Mouse (Mus musculus): ENCODE results near the gene Gm4131.

The Gm4131 gene

GRCm38 (mm10) chr14:62541751-62542150 is 25.0 kb downstream of the Gm4131 start:
- no peak for TF ChIP-seq POU5F1 (IDR thresholded peaks at IDR 0.05; ENCODE audit: borderline replicate concordance, low read length)
- TF ChIP-seq NANOG (IDR thresholded peaks at IDR 0.05; ENCODE audit: borderline replicate concordance, low read length): no peak
- TF ChIP-seq CTCF (conservative IDR thresholded peaks at IDR 0.05; ENCODE audit: low read length): no peak
- Histone ChIP-seq H3K9me3 (ENCODE audit: low read length) (peaks cover 10% of the 10 kb centered on the region), H3K4me3 (replicated peaks; ENCODE audit: low read length) (no peak overlapping the region), H3K4me1 (replicated peaks; ENCODE audit: low read depth, low read length) (no peaks in the 10 kb centered on the region), H3K27me3 (ENCODE audit: insufficient read depth, low read length) (no peaks in the 10 kb centered on the region), H3K36me3 (ENCODE audit: insufficient read depth, low read length) (no peaks in the 10 kb centered on the region)

GRCm38 (mm10) chr14:62539834-62540233 is 26.9 kb downstream of the Gm4131 start:
- Histone ChIP-seq H3K9me3 (ENCODE audit: low read length) (peaks cover 6% of the 10 kb centered on the region), H3K36me3 (ENCODE audit: insufficient read depth, low read length) (no peaks in the 10 kb centered on the region), H3K4me1 (replicated peaks; ENCODE audit: low read depth, low read length) (no peaks in the 10 kb centered on the region), H3K27me3 (ENCODE audit: insufficient read depth, low read length) (no peaks in the 10 kb centered on the region), H3K4me3 (replicated peaks; ENCODE audit: low read length) (no peak overlapping the region)
- TF ChIP-seq POU5F1 (IDR thresholded peaks at IDR 0.05; ENCODE audit: borderline replicate concordance, low read length) (no peak), CTCF (conservative IDR thresholded peaks at IDR 0.05; ENCODE audit: low read length) (no peak), NANOG (IDR thresholded peaks at IDR 0.05; ENCODE audit: borderline replicate concordance, low read length) (no peak)

- Histone ChIP-seq H3K27me3 (ENCODE audit: insufficient read depth, low read length) (no peaks in the 10 kb centered on the region), H3K9me3 (ENCODE audit: low read length) (no peaks in the 10 kb centered on the region), H3K36me3 (ENCODE audit: insufficient read depth, low read length) (no peaks in the 10 kb centered on the region), H3K4me1 (replicated peaks; ENCODE audit: low read depth, low read length) (no peaks in the 10 kb centered on the region), H3K4me3 (replicated peaks; ENCODE audit: low read length) (no peak overlapping the region)
- TF ChIP-seq NANOG (IDR thresholded peaks at IDR 0.05; ENCODE audit: borderline replicate concordance, low read length) (no peak), POU5F1 (IDR thresholded peaks at IDR 0.05; ENCODE audit: borderline replicate concordance, low read length) (no peak), CTCF (conservative IDR thresholded peaks at IDR 0.05; ENCODE audit: low read length) (no peak)
Observed at GRCm38 (mm10) chr14:62536988-62537387, 29.7 kb downstream of the Gm4131 start.

- no peaks in the 10 kb centered on the region for H3K9me3 ChIP-seq (ENCODE audit: low read length)
- TF ChIP-seq NANOG (IDR thresholded peaks at IDR 0.05; ENCODE audit: borderline replicate concordance, low read length) (no peak), POU5F1 (IDR thresholded peaks at IDR 0.05; ENCODE audit: borderline replicate concordance, low read length) (no peak), CTCF (conservative IDR thresholded peaks at IDR 0.05; ENCODE audit: low read length) (no peak)
- H3K4me3 ChIP-seq (replicated peaks; ENCODE audit: low read length): no peak overlapping the region
- no peaks in the 10 kb centered on the region for H3K4me1 ChIP-seq (replicated peaks; ENCODE audit: low read depth, low read length)
- no peaks in the 10 kb centered on the region for H3K36me3 ChIP-seq (ENCODE audit: insufficient read depth, low read length)
- H3K27me3 ChIP-seq (ENCODE audit: insufficient read depth, low read length): no peaks in the 10 kb centered on the region
Observed at GRCm38 (mm10) chr14:62536127-62536526, 30.6 kb downstream of the Gm4131 start.

- TF ChIP-seq POU5F1 (IDR thresholded peaks at IDR 0.05; ENCODE audit: borderline replicate concordance, low read length) (no peak), NANOG (IDR thresholded peaks at IDR 0.05; ENCODE audit: borderline replicate concordance, low read length) (no peak), CTCF (conservative IDR thresholded peaks at IDR 0.05; ENCODE audit: low read length) (no peak)
- no peaks in the 10 kb centered on the region for H3K36me3 ChIP-seq (ENCODE audit: insufficient read depth, low read length)
- H3K9me3 ChIP-seq (ENCODE audit: low read length): no peaks in the 10 kb centered on the region
- no peaks in the 10 kb centered on the region for H3K27me3 ChIP-seq (ENCODE audit: insufficient read depth, low read length)
- H3K4me1 ChIP-seq (replicated peaks; ENCODE audit: low read depth, low read length): no peaks in the 10 kb centered on the region
- no peak overlapping the region for H3K4me3 ChIP-seq (replicated peaks; ENCODE audit: low read length)
Observed at GRCm38 (mm10) chr14:62530951-62531350, 35.8 kb downstream of the Gm4131 start.

GRCm38 (mm10) chr14:62512845-62513244 is 53.9 kb downstream of the Gm4131 start:
- H3K4me3 ChIP-seq (replicated peaks; ENCODE audit: low read length): no peak overlapping the region
- TF ChIP-seq CTCF (conservative IDR thresholded peaks at IDR 0.05; ENCODE audit: low read length) (no peak), NANOG (IDR thresholded peaks at IDR 0.05; ENCODE audit: borderline replicate concordance, low read length) (no peak), POU5F1 (IDR thresholded peaks at IDR 0.05; ENCODE audit: borderline replicate concordance, low read length) (no peak)
- H3K4me1 ChIP-seq (replicated peaks; ENCODE audit: low read depth, low read length): no peaks in the 10 kb centered on the region
- no peaks in the 10 kb centered on the region for H3K36me3 ChIP-seq (ENCODE audit: insufficient read depth, low read length)
- H3K27me3 ChIP-seq (ENCODE audit: insufficient read depth, low read length): no peaks in the 10 kb centered on the region
- no peaks in the 10 kb centered on the region for H3K9me3 ChIP-seq (ENCODE audit: low read length)

GRCm38 (mm10) chr14:62509350-62509749 is 57.4 kb downstream of the Gm4131 start:
- Histone ChIP-seq H3K36me3 (ENCODE audit: insufficient read depth, low read length) (no peaks in the 10 kb centered on the region), H3K9me3 (ENCODE audit: low read length) (no peaks in the 10 kb centered on the region), H3K4me3 (replicated peaks; ENCODE audit: low read length) (no peak overlapping the region), H3K27me3 (ENCODE audit: insufficient read depth, low read length) (no peaks in the 10 kb centered on the region), H3K4me1 (replicated peaks; ENCODE audit: low read depth, low read length) (no peaks in the 10 kb centered on the region)
- TF ChIP-seq POU5F1 (IDR thresholded peaks at IDR 0.05; ENCODE audit: borderline replicate concordance, low read length): no peak
- no peak for TF ChIP-seq NANOG (IDR thresholded peaks at IDR 0.05; ENCODE audit: borderline replicate concordance, low read length)
- no peak for TF ChIP-seq CTCF (conservative IDR thresholded peaks at IDR 0.05; ENCODE audit: low read length)

- no peak overlapping the region for H3K4me3 ChIP-seq (replicated peaks; ENCODE audit: low read length)
- no peaks in the 10 kb centered on the region for H3K27me3 ChIP-seq (ENCODE audit: insufficient read depth, low read length)
- no peaks in the 10 kb centered on the region for H3K36me3 ChIP-seq (ENCODE audit: insufficient read depth, low read length)
- H3K9me3 ChIP-seq (ENCODE audit: low read length): no peaks in the 10 kb centered on the region
- no peaks in the 10 kb centered on the region for H3K4me1 ChIP-seq (replicated peaks; ENCODE audit: low read depth, low read length)
- no peak for TF ChIP-seq POU5F1 (IDR thresholded peaks at IDR 0.05; ENCODE audit: borderline replicate concordance, low read length)
- no peak for TF ChIP-seq NANOG (IDR thresholded peaks at IDR 0.05; ENCODE audit: borderline replicate concordance, low read length)
- TF ChIP-seq CTCF (conservative IDR thresholded peaks at IDR 0.05; ENCODE audit: low read length): no peak
Observed at GRCm38 (mm10) chr14:62506261-62506660, 60.5 kb downstream of the Gm4131 start.

GRCm38 (mm10) chr14:62497391-62497790 is 69.3 kb downstream of the Gm4131 start:
- TF ChIP-seq POU5F1 (IDR thresholded peaks at IDR 0.05; ENCODE audit: borderline replicate concordance, low read length) (no peak), CTCF (conservative IDR thresholded peaks at IDR 0.05; ENCODE audit: low read length) (no peak), NANOG (IDR thresholded peaks at IDR 0.05; ENCODE audit: borderline replicate concordance, low read length) (no peak)
- H3K4me1 ChIP-seq (replicated peaks; ENCODE audit: low read depth, low read length): no peaks in the 10 kb centered on the region
- H3K4me3 ChIP-seq (replicated peaks; ENCODE audit: low read length): no peak overlapping the region
- no peaks in the 10 kb centered on the region for H3K27me3 ChIP-seq (ENCODE audit: insufficient read depth, low read length)
- H3K36me3 ChIP-seq (ENCODE audit: insufficient read depth, low read length): no peaks in the 10 kb centered on the region
- H3K9me3 ChIP-seq (ENCODE audit: low read length): no peaks in the 10 kb centered on the region

Measured in E14TG2a.4 (cell line).